ENCODE assay signal across 11 mouse cellular contexts in the genomic region with DNA sequence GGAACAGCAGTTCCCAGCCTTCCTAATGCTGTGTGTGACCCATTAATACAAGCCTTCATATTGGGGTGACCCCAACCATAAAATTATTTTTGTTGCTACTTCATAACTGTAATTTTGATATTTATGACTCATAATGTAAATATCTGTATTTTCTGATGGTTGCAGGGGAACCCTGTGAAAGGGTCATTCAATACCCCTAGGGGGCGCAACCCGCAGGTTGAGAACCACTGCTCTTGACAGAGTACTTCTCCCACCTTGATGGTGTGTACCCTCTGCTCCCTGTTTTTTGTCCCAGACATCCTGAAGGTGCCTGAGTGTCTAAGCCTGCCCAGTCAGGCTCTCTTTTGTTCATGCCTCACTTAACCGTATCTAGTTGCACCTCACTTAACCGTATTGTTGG. TPM values are rescaled to one million over a fixed set of nuclear protein-coding genes. Genes with fewer than 3 reads are reported as not detected.
DNase-seq lines count a peak whose midpoint lies in the region; ATAC-seq and TF ChIP-seq lines count a peak whose summit lies in the region.
"Had no signal": no experiment of that assay in that cellular context is flagged by ENCODE, and none has a peak within 500 bp of the region (broad histone marks: within the 10 kb centered on the region; RNA-seq: fewer than 3 reads in every experiment).

No protein-coding gene starts in this region.

- in situ Hi-C loops in ES-E14 (cut with MboI; ENCODE audit: low sequenced_read_pairs in 2 of 2, unreplicated experiment in 2 of 2): loop anchor here in 1 of 2 experiments (5.0 to 10.0 kb wide), 2 partner anchors 347 to 410 kb away; a partner anchor contains a TSS

- no peak for TF ChIP-seq POLR2A in kidney, adult 2 months (IDR thresholded peaks at IDR 0.05; ENCODE audit: low read depth, low read length)

- no peaks in the 10 kb centered on the region for H3K9me3 ChIP-seq in midbrain, postnatal 0 days (ENCODE audit: low read length)
- no peaks in the 10 kb centered on the region for H3K9me3 ChIP-seq in midbrain, embryonic 13.5 days
- no peaks in the 10 kb centered on the region for H3K9me3 ChIP-seq in ES-E14 (ENCODE audit: control insufficient read depth, insufficient read depth, low read depth, low read length)
- H3K9me3 ChIP-seq: liver, embryonic 15.5 days had no signal

- no peak overlapping the region for H3K9ac ChIP-seq in midbrain, postnatal 0 days (replicated peaks; ENCODE audit: low read length, poor library complexity, severe bottlenecking)
- no peak overlapping the region for H3K9ac ChIP-seq in midbrain, embryonic 13.5 days (replicated peaks)
- H3K9ac ChIP-seq in ES-E14 (ENCODE audit: insufficient read depth, low read depth, low read length, poor library complexity, severe bottlenecking): no peak overlapping the region
- H3K9ac ChIP-seq: liver, embryonic 15.5 days had no signal

- WGBS in kidney, adult 2 months: 90% methylated on average over 4 of the region's 4 CpGs
- 95% methylated on average over 4 of the region's 4 CpGs for WGBS in midbrain, postnatal 0 days
- 90% methylated on average over 4 of the region's 4 CpGs for WGBS in midbrain, embryonic 13.5 days

- H3K27me3 ChIP-seq in kidney, adult 2 months (replicated peaks; ENCODE audit: control insufficient read depth, insufficient read depth, low read length): no peaks in the 10 kb centered on the region
- H3K27me3 ChIP-seq in midbrain, postnatal 0 days (ENCODE audit: insufficient read depth, low read length): no peaks in the 10 kb centered on the region
- no peaks in the 10 kb centered on the region for H3K27me3 ChIP-seq in midbrain, embryonic 13.5 days
- H3K27me3 ChIP-seq: liver, embryonic 15.5 days had no signal

- 0 out of 2 replicates have a peak, but pooled peaks have one; percentile 21 for TF ChIP-seq CTCF in kidney, adult 2 months (conservative IDR thresholded peaks at IDR 0.05; ENCODE audit: insufficient read depth, insufficient read length, low read depth, low read length)
- TF ChIP-seq CTCF in midbrain, postnatal 0 days (IDR thresholded peaks at IDR 0.05): peak; percentile 34

- DNase-seq in kidney, adult 2 months: no peak
- no peak for DNase-seq in kidney, postnatal 10 days
- DNase-seq in midbrain, postnatal 0 days (ENCODE audit: low spot score): no peak
- DNase-seq in ES-E14 (ENCODE audit: low read depth, low spot score): no peak
- DNase-seq in induced T-regulatory cell, adult 2 months (ENCODE audit: low read depth): peak; percentile 6
- DNase-seq in frontal cortex, postnatal 36 days (ENCODE audit: low spot score in 2 of 2): no peak
- DNase-seq in ovary, postnatal 10 days (ENCODE audit: low spot score): no peak
- DNase-seq: kidney, adult 11 months; thymus, adult 18-20 months had no signal

- no peaks in the 10 kb centered on the region for H3K4me1 ChIP-seq in kidney, adult 2 months (ENCODE audit: control insufficient read depth, insufficient read depth, low read length)
- H3K4me1 ChIP-seq in midbrain, postnatal 0 days (ENCODE audit: insufficient read depth, low read length): no peaks in the 10 kb centered on the region
- H3K4me1 ChIP-seq in midbrain, embryonic 13.5 days (replicated peaks): 0 out of 2 replicates have a peak, but pooled peaks cover 3% of the 10 kb centered on the region
- H3K4me1 ChIP-seq in ES-E14 (ENCODE audit: control insufficient read depth in 2 of 2, insufficient read depth in 2 of 2, low read length in 2 of 2, poor library complexity in 1 of 2): no peaks in the 10 kb centered on the region; a peak in 1 of 4 replicates
- H3K4me1 ChIP-seq: liver, embryonic 15.5 days had no signal

- ATAC-seq in midbrain, postnatal 0 days (ENCODE audit: low FRiP score): no peak
- no peak for ATAC-seq in midbrain, embryonic 13.5 days

- H3K27ac ChIP-seq in kidney, adult 2 months (ENCODE audit: insufficient read depth, low read depth, low read length): no peak overlapping the region
- no peak overlapping the region for H3K27ac ChIP-seq in midbrain, postnatal 0 days (ENCODE audit: low read depth, low read length)
- no peak overlapping the region for H3K27ac ChIP-seq in midbrain, embryonic 13.5 days
- no peak overlapping the region for H3K27ac ChIP-seq in ES-E14 (ENCODE audit: insufficient read depth, low read depth, low read length, poor library complexity, severe bottlenecking)
- H3K27ac ChIP-seq: liver, embryonic 15.5 days had no signal

- H3K4me3 ChIP-seq in kidney, adult 2 months (ENCODE audit: insufficient read depth, low read depth, low read length): no peak overlapping the region
- no peak overlapping the region for H3K4me3 ChIP-seq in midbrain, postnatal 0 days (ENCODE audit: low read depth, low read length)
- H3K4me3 ChIP-seq in midbrain, embryonic 13.5 days (replicated peaks): no peak overlapping the region
- no peak overlapping the region for H3K4me3 ChIP-seq in ES-E14 (ENCODE audit: insufficient read depth in 1 of 2, low read depth in 1 of 2, low read length in 2 of 2, poor library complexity in 1 of 2, severe bottlenecking in 1 of 2)
- H3K4me3 ChIP-seq: liver, embryonic 15.5 days had no signal

- H3K36me3 ChIP-seq in kidney, adult 2 months (ENCODE audit: control insufficient read depth, insufficient read depth, low read length): no peaks in the 10 kb centered on the region
- no peaks in the 10 kb centered on the region for H3K36me3 ChIP-seq in midbrain, postnatal 0 days (ENCODE audit: insufficient read depth, low read length)
- H3K36me3 ChIP-seq in midbrain, embryonic 13.5 days: no peaks in the 10 kb centered on the region
- H3K36me3 ChIP-seq in ES-E14 (ENCODE audit: control insufficient read depth, insufficient read depth, low read length, poor library complexity, severe bottlenecking): no peaks in the 10 kb centered on the region
- H3K36me3 ChIP-seq: liver, embryonic 15.5 days had no signal

- no peak overlapping the region for H3K4me2 ChIP-seq in midbrain, postnatal 0 days (ENCODE audit: low read depth, low read length, poor library complexity, severe bottlenecking)
- no peak overlapping the region for H3K4me2 ChIP-seq in midbrain, embryonic 13.5 days (replicated peaks)
- H3K4me2 ChIP-seq: liver, embryonic 15.5 days had no signal

TF ChIP-seq in ES-E14, 5 proteins besides CTCF, POLR2A, EP300 and RAD21:
- TF ChIP-seq CHD2 (IDR thresholded peaks at IDR 0.05; ENCODE audit: low read depth, low read length) (no peak), ZNF384 (IDR thresholded peaks at IDR 0.05; ENCODE audit: low read depth, low read length) (no peak), MAFK (IDR thresholded peaks at IDR 0.05; ENCODE audit: insufficient read depth, low read depth, low read length) (no peak), ZC3H11A (IDR thresholded peaks at IDR 0.05; ENCODE audit: borderline replicate concordance, low read depth, low read length) (0 out of 2 replicates have a peak, but pooled peaks have one; percentile 9)

RNA-seq across cellular contexts. Expression of a gene that starts 27.2 kb away (rescaled TPM):
- polyA plus RNA-seq in kidney, adult 2 months (2012; rRNA removed): 2.6 TPM in 2 replicates
- 29.7 and 32.8 TPM in 2 replicates for total RNA-seq in midbrain, postnatal 0 days (2014; rRNA removed)
- polyA plus RNA-seq in midbrain, postnatal 0 days (2015; fragmentation: Nextera tagmentation; extraction: Ambion mirVana): 21.4 and 22.6 TPM in 2 replicates
- 37.5 and 44.7 TPM in 2 replicates for polyA plus RNA-seq in midbrain, embryonic 13.5 days (2015; fragmentation: Nextera tagmentation; extraction: Ambion mirVana)
- 0.63 and 2.8 TPM in 2 replicates for total RNA-seq in ES-E14 (2012; rRNA removed)

RNA-seq across cellular contexts. Expression of a gene that starts 27.7 kb away (rescaled TPM):
- polyA plus RNA-seq in kidney, adult 2 months (2012; rRNA removed): 14.4 and 21.6 TPM in 2 replicates
- total RNA-seq in midbrain, postnatal 0 days (2014; rRNA removed): 8.4 and 12.1 TPM in 2 replicates
- polyA plus RNA-seq in midbrain, postnatal 0 days (2015; fragmentation: Nextera tagmentation; extraction: Ambion mirVana): 6.3 and 8.8 TPM in 2 replicates
- polyA plus RNA-seq in midbrain, embryonic 13.5 days (2015; fragmentation: Nextera tagmentation; extraction: Ambion mirVana): 2.0 and 3.4 TPM in 2 replicates
- total RNA-seq in ES-E14 (2012; rRNA removed): 0.22 TPM in 1 of 2 replicates, not detected in the other
